Mouse (Mus musculus) limb, embryonic 12.5 days (tissue): ENCODE results near the gene Gabrg3. TPM values are rescaled to one million over a fixed set of nuclear protein-coding genes. Genes with fewer than 3 reads are reported as not detected.

Experiments used
- ATAC-seq: fragments of 200-750 bp; cut with Nextera tagmentation; 2 replicates; pipeline ENCODE4 v1.8.0; 2017; ENCODE audit warnings: low read depth, moderate TSS enrichment; ENCODE audit not compliant: insufficient number of reproducible peaks, insufficient read depth, low FRiP score, low TSS enrichment
- H3K27ac ChIP-seq: fragments of 300-500 bp; sonication (generic); 2 replicates; pipeline ENCODE4 v1.5.1; 2016; ENCODE audit warnings: mild to moderate bottlenecking, moderate library complexity
- H3K27me3 ChIP-seq: fragments of 300-500 bp; sonication (generic); 2 replicates; pipeline ENCODE4 v1.6.1; 2016; ENCODE audit warnings: mild to moderate bottlenecking, moderate library complexity
- H3K36me3 ChIP-seq: fragments of 300-500 bp; sonication (generic); 2 replicates; pipeline ENCODE4 v1.6.1; 2016; ENCODE audit warnings: mild to moderate bottlenecking, moderate library complexity
- H3K4me1 ChIP-seq: fragments of 300-500 bp; sonication (generic); replicated peaks from 2 replicates; pipeline ENCODE4 v1.6.1; 2016
- H3K4me2 ChIP-seq: fragments of 300-500 bp; sonication (generic); 2 replicates; pipeline ENCODE4 v1.6.1; 2016; ENCODE audit warnings: mild to moderate bottlenecking, moderate library complexity
- H3K4me3 ChIP-seq: fragments of 300-500 bp; sonication (generic); replicated peaks from 2 replicates; pipeline ENCODE4 v1.5.1; 2016; ENCODE audit warnings: mild to moderate bottlenecking
- H3K9ac ChIP-seq: fragments of 300-500 bp; sonication (generic); replicated peaks from 2 replicates; pipeline ENCODE4 v1.6.1; 2016; ENCODE audit warnings: mild to moderate bottlenecking, moderate library complexity
- H3K9me3 ChIP-seq: fragments of 300-500 bp; sonication (generic); 2 replicates; pipeline ENCODE4 v1.6.1; 2016; ENCODE audit warnings: mild to moderate bottlenecking, moderate library complexity
- WGBS: fragments of 180-500 bp; shearing (Covaris S2); methylation state at CpG from one replicate; pipeline ENCODE4 v1.1.7; 2016; 5-methylcytosine and 5-hydroxymethylcytosine counted together
- polyA plus RNA-seq: library from polyadenylated mRNA; unstranded; fragments of >200 nt; fragmentation: Nextera tagmentation; extraction: Ambion mirVana; gene quantifications from 2 replicates; pipeline ENCODE4 v1.2.1, GENCODE M21; 2016

Gene Gabrg3
- polyA plus RNA-seq, 1 experiment from 2014 or later, result 0.28 TPM

GRCm38 (mm10) chr7:57365134-57366012 is 21.6 kb downstream of the Gabrg3 start:
- H3K9me3 ChIP-seq, result no peaks in the 10 kb centered on the region
- no peaks in the 10 kb centered on the region for H3K27me3 ChIP-seq
- H3K36me3 ChIP-seq, result no peaks in the 10 kb centered on the region
- no peak overlapping the region for H3K4me3 ChIP-seq
- no peak overlapping the region for H3K9ac ChIP-seq
- ATAC-seq, result no peak
- no peaks in the 10 kb centered on the region for H3K4me1 ChIP-seq
- no peak overlapping the region for H3K4me2 ChIP-seq
- H3K27ac ChIP-seq, result no peak overlapping the region
- 80% methylated on average over 5 of the region's 5 CpGs for WGBS

GRCm38 (mm10) chr7:57363812-57364211 is 23.2 kb downstream of the Gabrg3 start:
- H3K4me2 ChIP-seq, result no peak overlapping the region
- H3K9ac ChIP-seq, result no peak overlapping the region
- no peaks in the 10 kb centered on the region for H3K4me1 ChIP-seq
- H3K36me3 ChIP-seq, result no peaks in the 10 kb centered on the region
- no peak for ATAC-seq
- 80% methylated on average over 6 of the region's 6 CpGs for WGBS
- no peaks in the 10 kb centered on the region for H3K27me3 ChIP-seq
- H3K9me3 ChIP-seq, result no peaks in the 10 kb centered on the region
- no peak overlapping the region for H3K27ac ChIP-seq
- H3K4me3 ChIP-seq, result no peak overlapping the region

GRCm38 (mm10) chr7:57357871-57358540 is 29.0 kb downstream of the Gabrg3 start:
- no peak overlapping the region for H3K27ac ChIP-seq
- no peak overlapping the region for H3K4me3 ChIP-seq
- H3K36me3 ChIP-seq, result no peaks in the 10 kb centered on the region
- WGBS, result 75% methylated on average over 6 of the region's 6 CpGs
- H3K27me3 ChIP-seq, result no peaks in the 10 kb centered on the region
- H3K9me3 ChIP-seq, result no peaks in the 10 kb centered on the region
- ATAC-seq, result no peak
- H3K9ac ChIP-seq, result no peak overlapping the region
- no peak overlapping the region for H3K4me2 ChIP-seq
- H3K4me1 ChIP-seq, result no peaks in the 10 kb centered on the region

- Histone ChIP-seq H3K4me2 (no peak overlapping the region), H3K27me3 (no peaks in the 10 kb centered on the region), H3K4me1 (no peaks in the 10 kb centered on the region), H3K27ac (no peak overlapping the region), H3K36me3 (no peaks in the 10 kb centered on the region), H3K9ac (no peak overlapping the region), H3K9me3 (no peaks in the 10 kb centered on the region), H3K4me3 (no peak overlapping the region)
- no peak for ATAC-seq
- 85% methylated on average over 8 of the region's 8 CpGs for WGBS
Measured at GRCm38 (mm10) chr7:57356565-57357301, 30.3 kb downstream of the Gabrg3 start.

- no peaks in the 10 kb centered on the region for H3K9me3 ChIP-seq
- no peaks in the 10 kb centered on the region for H3K36me3 ChIP-seq
- WGBS, result 89% methylated on average over 1 of the region's 1 CpGs
- no peak overlapping the region for H3K4me3 ChIP-seq
- H3K4me2 ChIP-seq, result no peak overlapping the region
- no peaks in the 10 kb centered on the region for H3K4me1 ChIP-seq
- H3K27ac ChIP-seq, result no peak overlapping the region
- H3K27me3 ChIP-seq, result no peaks in the 10 kb centered on the region
- no peak for ATAC-seq
- no peak overlapping the region for H3K9ac ChIP-seq
Measured at GRCm38 (mm10) chr7:57348774-57349173, 38.2 kb downstream of the Gabrg3 start.

GRCm38 (mm10) chr7:57341910-57342309 is 45.1 kb downstream of the Gabrg3 start:
- Histone ChIP-seq H3K27ac (no peak overlapping the region), H3K9me3 (no peaks in the 10 kb centered on the region), H3K4me1 (no peaks in the 10 kb centered on the region), H3K4me2 (no peak overlapping the region), H3K9ac (no peak overlapping the region), H3K27me3 (no peaks in the 10 kb centered on the region), H3K36me3 (no peaks in the 10 kb centered on the region), H3K4me3 (no peak overlapping the region)
- WGBS, result 64% methylated on average over 8 of the region's 8 CpGs
- no peak for ATAC-seq

- Histone ChIP-seq H3K27me3 (no peaks in the 10 kb centered on the region), H3K4me2 (no peak overlapping the region), H3K9me3 (no peaks in the 10 kb centered on the region), H3K36me3 (no peaks in the 10 kb centered on the region), H3K4me3 (no peak overlapping the region), H3K27ac (no peak overlapping the region), H3K4me1 (no peaks in the 10 kb centered on the region), H3K9ac (no peak overlapping the region)
- WGBS, result 81% methylated on average over 3 of the region's 3 CpGs
- no peak for ATAC-seq
Measured at GRCm38 (mm10) chr7:57331211-57331610, 55.8 kb downstream of the Gabrg3 start.

GRCm38 (mm10) chr7:57330240-57330639 is 56.7 kb downstream of the Gabrg3 start:
- 77% methylated on average over 4 of the region's 4 CpGs for WGBS

GRCm38 (mm10) chr7:57324473-57324872 is 62.5 kb downstream of the Gabrg3 start:
- H3K4me1 ChIP-seq, result no peaks in the 10 kb centered on the region
- H3K4me2 ChIP-seq, result no peak overlapping the region
- 83% methylated on average over 3 of the region's 3 CpGs for WGBS
- no peak overlapping the region for H3K4me3 ChIP-seq
- no peak overlapping the region for H3K27ac ChIP-seq
- no peak overlapping the region for H3K9ac ChIP-seq
- H3K36me3 ChIP-seq, result no peaks in the 10 kb centered on the region
- H3K9me3 ChIP-seq, result no peaks in the 10 kb centered on the region
- no peaks in the 10 kb centered on the region for H3K27me3 ChIP-seq
- no peak for ATAC-seq

More at GRCm38 (mm10) chr7:57330240-57330639, 56.7 kb downstream of the Gabrg3 start:
- Histone ChIP-seq H3K4me3 (no peak overlapping the region), H3K9ac (no peak overlapping the region), H3K27me3 (no peaks in the 10 kb centered on the region), H3K4me2 (no peak overlapping the region), H3K4me1 (no peaks in the 10 kb centered on the region), H3K27ac (no peak overlapping the region), H3K9me3 (no peaks in the 10 kb centered on the region), H3K36me3 (no peaks in the 10 kb centered on the region)
- no peak for ATAC-seq

- Histone ChIP-seq H3K9ac (no peak overlapping the region), H3K36me3 (no peaks in the 10 kb centered on the region), H3K9me3 (no peaks in the 10 kb centered on the region), H3K27ac (no peak overlapping the region), H3K4me3 (no peak overlapping the region), H3K4me1 (no peaks in the 10 kb centered on the region), H3K4me2 (no peak overlapping the region), H3K27me3 (no peaks in the 10 kb centered on the region)
- ATAC-seq, result no peak
- WGBS, result 87% methylated on average over 1 of the region's 1 CpGs
Measured at GRCm38 (mm10) chr7:57322086-57322485, 64.9 kb downstream of the Gabrg3 start.

GRCm38 (mm10) chr7:57314971-57315370 is 72.0 kb downstream of the Gabrg3 start:
- H3K4me3 ChIP-seq, result no peak overlapping the region
- ATAC-seq, result no peak
- 83% methylated on average over 1 of the region's 1 CpGs for WGBS

More at GRCm38 (mm10) chr7:57314971-57315370, 72.0 kb downstream of the Gabrg3 start:
- Histone ChIP-seq H3K27me3 (no peaks in the 10 kb centered on the region), H3K36me3 (no peaks in the 10 kb centered on the region), H3K9ac (no peak overlapping the region), H3K27ac (no peak overlapping the region), H3K4me1 (no peaks in the 10 kb centered on the region), H3K9me3 (no peaks in the 10 kb centered on the region; the same call in 1 of the 2 replicates), H3K4me2 (no peak overlapping the region)
